Mouse (Mus musculus) bone marrow, adult 2 months (tissue): ENCODE measurements around the gene Spop.

Source experiments
- CTCF ChIP-seq: fragments of 200-500 bp; IDR thresholded peaks from 2 replicates; pipeline ENCODE4 v1.5.1; 2011; ENCODE audit warnings: low read length, control low read depth; ENCODE audit not compliant: control insufficient read depth, insufficient read depth
- POLR2A ChIP-seq: fragments of 200-500 bp; IDR thresholded peaks from 2 replicates; pipeline ENCODE4 v1.6.1; 2011; ENCODE audit warnings: low read depth, mild to moderate bottlenecking, control low read depth, low read length, borderline replicate concordance; ENCODE audit not compliant: control insufficient read depth

DNA sequence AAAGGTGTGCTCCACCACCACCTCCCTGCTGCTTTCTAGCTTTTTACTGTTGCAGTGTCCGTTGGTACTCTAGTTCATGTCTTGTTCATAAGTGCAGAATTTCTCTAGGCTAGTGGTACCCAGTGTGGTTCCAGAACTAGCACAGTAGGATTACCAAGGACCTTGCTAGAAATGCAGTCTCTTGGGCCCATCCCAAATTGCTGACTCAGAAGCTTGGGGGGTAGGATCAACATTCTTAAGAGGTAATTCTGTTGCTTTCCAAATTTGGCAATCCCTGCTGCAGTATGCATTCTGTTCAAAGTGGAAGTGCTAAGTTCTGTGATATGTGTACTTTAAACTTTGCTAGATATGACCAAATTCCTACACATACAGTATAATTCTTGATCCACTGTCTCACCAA, 53.9 kb downstream of the Spop start:
- no peak for TF ChIP-seq CTCF
- no peak for TF ChIP-seq POLR2A
